Mouse (Mus musculus): ENCODE measurements around the gene H6pd. TPM values are rescaled to one million over a fixed set of nuclear protein-coding genes. Genes with fewer than 3 reads are reported as not detected.

Gene H6pd
- total and polyA plus RNA-seq, 3 experiments, result 6.9 to 10.8 TPM; not detected in 1

GRCm38 (mm10) chr4:150015436-150015835 is 6.6 kb upstream of the H6pd start:
- no peak overlapping the region for H3K9ac ChIP-seq (ENCODE audit: control insufficient read depth, low read depth, low read length, poor library complexity, severe bottlenecking)
- no peaks in the 10 kb centered on the region for H3K27me3 ChIP-seq (ENCODE audit: control insufficient read depth in 1 of 2, insufficient read depth in 2 of 2, low read length in 2 of 2)
- no peaks in the 10 kb centered on the region for H3K9me3 ChIP-seq (replicated peaks; ENCODE audit: insufficient read depth, low read length)
- peaks cover 0 to 10% of the 10 kb centered on the region in 2 experiments; a peak in 2 of 4 replicates for H3K36me3 ChIP-seq (ENCODE audit: control insufficient read depth in 1 of 2, insufficient read depth in 2 of 2, low read length in 2 of 2)
- DNase-seq (ENCODE audit: low read depth, low spot score), result peak; percentile 80
- peaks cover 12 to 33% of the 10 kb centered on the region in 2 experiments for H3K4me1 ChIP-seq (ENCODE audit: control insufficient read depth in 1 of 2, insufficient read depth in 2 of 2, low read length in 2 of 2)
- H3K79me2 ChIP-seq (ENCODE audit: control insufficient read depth, insufficient read depth, low read length, poor library complexity), result no peaks in the 10 kb centered on the region
- no peak overlapping the region for H3K4me3 ChIP-seq (ENCODE audit: control insufficient read depth in 1 of 2, insufficient read depth in 1 of 2, low read depth in 2 of 2, low read length in 2 of 2)
- no peak overlapping the region for H3K27ac ChIP-seq (ENCODE audit: control insufficient read depth, low read depth, low read length)
- no peak for TF ChIP-seq TAL1 (IDR thresholded peaks at IDR 0.05; ENCODE audit: low read length)
- peak; percentile 47; the same call in 1 of the 2 replicates for TF ChIP-seq RCOR1 (IDR thresholded peaks at IDR 0.05; ENCODE audit: low read depth, low read length)
- TF ChIP-seq MEF2A (IDR thresholded peaks at IDR 0.05; ENCODE audit: extremely low read depth, insufficient replicate concordance, low read depth, low read length, poor library complexity, severe bottlenecking), result no peak
- peak; percentile 52 to 78 for TF ChIP-seq EP300 (IDR thresholded peaks at IDR 0.05; ENCODE audit: low read depth in 1 of 2, low read length in 2 of 2)
- no peak for TF ChIP-seq POLR2A (IDR thresholded peaks at IDR 0.05; ENCODE audit: control insufficient read depth in 1 of 2, insufficient read depth in 1 of 2, low read depth in 1 of 2, low read length in 2 of 2, poor library complexity in 1 of 2)
- no peak for TF ChIP-seq ZMIZ1 (IDR thresholded peaks at IDR 0.05; ENCODE audit: low read depth, low read length)
- peak; percentile 30; the same call in 1 of the 2 replicates for TF ChIP-seq SIN3A (IDR thresholded peaks at IDR 0.05; ENCODE audit: low read length)
- TF ChIP-seq MAX (IDR thresholded peaks at IDR 0.05; ENCODE audit: low read length), result no peak
- no peak for TF ChIP-seq GABPA (IDR thresholded peaks at IDR 0.05; ENCODE audit: low read depth, low read length)
- TF ChIP-seq NELFE (IDR thresholded peaks at IDR 0.05; ENCODE audit: low read depth, low read length), result no peak
- TF ChIP-seq USF2 (IDR thresholded peaks at IDR 0.05; ENCODE audit: borderline replicate concordance in 1 of 2, insufficient read depth in 1 of 2, low read depth in 1 of 2, low read length in 2 of 2), result no peak
- TF ChIP-seq CHD1 (IDR thresholded peaks at IDR 0.05; ENCODE audit: low read depth, low read length), result no peak
- no peak for TF ChIP-seq RAD21 (IDR thresholded peaks at IDR 0.05; ENCODE audit: low read depth, low read length)
- 0 out of 2 replicates have a peak, but pooled peaks have one; percentile 26 for TF ChIP-seq HCFC1 (IDR thresholded peaks at IDR 0.05; ENCODE audit: low read depth, low read length)
- peak; percentile 12; the same call in 1 of the 2 replicates for TF ChIP-seq BHLHE40 (IDR thresholded peaks at IDR 0.05; ENCODE audit: borderline replicate concordance, low read depth, low read length)
- no peak for TF ChIP-seq CTCF (IDR thresholded peaks at IDR 0.05 in 2 of 3, conservative IDR thresholded peaks at IDR 0.05 in 1 of 3; ENCODE audit: control insufficient read depth in 1 of 3, insufficient read depth in 1 of 3, low read depth in 2 of 3, low read length in 3 of 3, poor library complexity in 1 of 3, severe bottlenecking in 1 of 3)
- TF ChIP-seq TBP (IDR thresholded peaks at IDR 0.05; ENCODE audit: low read depth, low read length), result no peak
- TF ChIP-seq MYC (IDR thresholded peaks at IDR 0.05; ENCODE audit: low read depth, low read length), result no peak
- no peak for TF ChIP-seq JUND (IDR thresholded peaks at IDR 0.05; ENCODE audit: low read depth, low read length)
- no peak for TF ChIP-seq CHD2 (IDR thresholded peaks at IDR 0.05; ENCODE audit: low read length)
- no peak for TF ChIP-seq ELF1 (IDR thresholded peaks at IDR 0.05; ENCODE audit: low read depth, low read length)
- TF ChIP-seq KAT2A (conservative IDR thresholded peaks at IDR 0.05; ENCODE audit: low read depth, low read length), result no peak
- no peak for TF ChIP-seq UBTF (IDR thresholded peaks at IDR 0.05; ENCODE audit: borderline replicate concordance, insufficient read depth, low read depth, low read length)
- no peak for TF ChIP-seq POLR2AphosphoS5 (IDR thresholded peaks at IDR 0.05; ENCODE audit: borderline replicate concordance, low read depth, low read length)
- TF ChIP-seq SMC3 (IDR thresholded peaks at IDR 0.05; ENCODE audit: low read depth, low read length), result no peak
- TF ChIP-seq USF1 (IDR thresholded peaks at IDR 0.05; ENCODE audit: low read depth, low read length), result no peak
- TF ChIP-seq TCF12 (IDR thresholded peaks at IDR 0.05; ENCODE audit: low read depth, low read length), result peak; percentile 45
- no peak for TF ChIP-seq ZKSCAN1 (IDR thresholded peaks at IDR 0.05; ENCODE audit: low read depth, low read length)
- TF ChIP-seq MYB (IDR thresholded peaks at IDR 0.05; ENCODE audit: low read depth, low read length), result no peak
- no peak for TF ChIP-seq E2F4 (IDR thresholded peaks at IDR 0.05; ENCODE audit: borderline replicate concordance, low read depth, low read length)
- no peak for TF ChIP-seq MXI1 (IDR thresholded peaks at IDR 0.05; ENCODE audit: low read depth, low read length)
- TF ChIP-seq ETS1 (IDR thresholded peaks at IDR 0.05; ENCODE audit: low read depth, low read length), result peak; percentile 68; the same call in 1 of the 2 replicates
- no peak for TF ChIP-seq MAFK (IDR thresholded peaks at IDR 0.05; ENCODE audit: borderline replicate concordance, low read depth, low read length)
- TF ChIP-seq POLR2AphosphoS2 (IDR thresholded peaks at IDR 0.05; ENCODE audit: low read length), result no peak
- no peak for TF ChIP-seq NRF1 (IDR thresholded peaks at IDR 0.05; ENCODE audit: insufficient read depth, low read depth, low read length, poor library complexity, severe bottlenecking)
- TF ChIP-seq ZNF384 (IDR thresholded peaks at IDR 0.05; ENCODE audit: low read depth, low read length), result no peak
- peak; percentile 71 for TF ChIP-seq GATA1 (IDR thresholded peaks at IDR 0.05; ENCODE audit: low read depth, low read length)
- TF ChIP-seq MAZ (IDR thresholded peaks at IDR 0.05; ENCODE audit: low read depth, low read length), result 0 out of 2 replicates have a peak, but pooled peaks have one; percentile 39
